Mouse (Mus musculus): ENCODE measurements around the gene Ints3.

The Ints3 gene

DNA sequence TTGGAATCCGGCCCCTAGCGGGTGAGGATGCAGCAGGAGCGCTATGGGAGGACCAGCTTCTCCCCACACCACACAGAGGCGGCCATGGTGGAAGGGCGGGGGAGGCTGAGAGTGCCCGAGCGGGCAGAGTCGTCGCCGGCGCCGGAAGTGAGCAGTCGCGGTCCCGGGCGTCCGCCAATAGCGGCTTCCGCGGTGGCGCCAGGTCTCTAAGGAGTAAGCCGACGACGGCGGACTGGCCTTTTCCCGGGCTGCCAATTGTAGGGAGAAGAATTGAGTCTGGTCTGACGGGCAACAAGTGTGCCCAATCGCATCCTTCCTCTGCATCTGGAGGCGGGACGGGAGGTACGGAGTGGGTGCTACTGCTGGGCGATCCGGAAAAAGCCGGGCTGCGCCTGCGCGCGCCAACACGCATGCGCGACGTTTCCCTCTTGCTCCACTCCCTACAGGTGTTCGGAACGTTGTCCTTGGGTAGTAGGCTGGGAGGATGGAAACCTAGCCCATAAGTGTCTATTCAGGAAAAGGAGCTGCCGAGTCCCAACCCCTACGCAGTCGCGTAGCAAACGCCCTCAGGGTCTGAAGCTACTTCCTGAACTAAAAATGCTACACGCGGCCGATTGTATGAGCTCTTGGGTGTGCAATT, at the start of gene Ints3:
Ints3 (minus strand) TSS at position 242 of the 640 bp plus-strand sequence.
- in situ Hi-C loops (cut with MboI, MseI): no loop called here

DNA sequence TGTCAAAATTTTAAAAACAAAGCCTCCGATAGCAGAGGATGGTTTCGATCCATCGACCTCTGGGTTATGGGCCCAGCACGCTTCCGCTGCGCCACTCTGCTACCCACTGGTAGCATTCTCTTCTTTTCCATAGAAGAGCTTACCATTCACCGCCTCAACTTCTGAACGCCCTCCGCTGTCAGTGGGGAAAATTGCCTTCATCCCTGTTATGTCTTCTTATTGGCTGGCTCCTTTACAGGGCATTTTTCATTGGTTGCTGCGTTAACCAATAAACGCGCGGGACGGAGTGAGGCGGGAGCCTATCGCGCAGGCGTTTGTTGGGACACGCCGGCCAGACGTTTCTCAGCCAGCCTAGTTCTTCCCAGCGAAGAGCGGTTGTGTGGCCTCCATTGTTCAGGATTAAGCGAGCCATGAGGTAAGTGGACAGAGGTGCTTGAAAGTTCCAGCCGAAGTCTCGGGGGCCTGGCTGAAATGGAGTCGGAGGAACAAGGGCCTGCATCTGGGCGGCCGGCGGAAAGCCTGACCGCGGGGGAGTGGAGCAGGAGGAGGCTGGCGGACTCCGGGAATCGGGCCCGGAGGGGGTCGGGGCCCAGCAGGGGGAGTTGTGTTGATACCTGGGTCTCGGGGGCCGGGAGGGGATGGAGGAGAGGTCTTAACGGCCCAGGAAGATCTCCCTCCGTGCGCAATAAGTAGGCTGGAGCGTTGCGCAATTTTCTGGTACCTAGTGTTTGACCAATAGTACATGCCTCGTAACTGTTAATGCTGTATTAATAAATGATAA, 42.6 kb upstream of the Ints3 start, which contains the start of gene Ilf2:
Ilf2 (plus strand) TSS at position 296 of the 781 bp plus-strand sequence.
- in situ Hi-C loops (cut with MboI, MseI): no loop called here

DNA sequence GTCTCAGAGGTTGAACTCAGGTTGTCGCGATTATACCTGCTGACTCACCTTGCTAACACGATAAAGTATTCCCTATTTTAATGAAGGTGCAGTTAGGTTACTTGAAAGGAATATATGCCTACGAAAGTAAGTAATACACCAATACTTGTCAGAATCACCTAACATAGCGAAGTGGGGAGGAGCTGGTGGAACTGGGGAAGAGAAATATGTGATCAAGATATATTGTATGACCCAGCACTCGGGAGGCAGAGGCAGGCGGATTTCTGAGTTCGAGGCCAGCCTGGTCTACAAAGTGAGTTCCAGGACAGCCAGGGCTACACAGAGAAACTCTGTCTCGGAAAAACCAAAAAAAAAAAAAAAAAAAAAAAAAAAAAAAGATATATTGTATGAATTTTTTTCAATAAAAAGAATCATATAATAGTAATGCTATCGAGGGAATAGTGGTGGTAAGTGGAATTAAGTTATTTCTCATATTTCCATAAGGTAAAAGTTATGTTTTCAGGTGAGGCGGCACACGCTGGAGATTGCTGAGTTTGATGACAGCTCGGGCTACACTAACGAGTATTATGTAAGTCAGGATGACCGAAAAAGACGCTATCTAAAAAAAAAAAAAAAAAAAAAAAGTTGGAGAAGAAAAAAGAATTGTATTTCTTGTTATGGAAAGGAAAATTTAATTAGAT, 41.9 kb upstream of the Ints3 start:
- in situ Hi-C loops (cut with MboI, MseI): no loop called here

DNA sequence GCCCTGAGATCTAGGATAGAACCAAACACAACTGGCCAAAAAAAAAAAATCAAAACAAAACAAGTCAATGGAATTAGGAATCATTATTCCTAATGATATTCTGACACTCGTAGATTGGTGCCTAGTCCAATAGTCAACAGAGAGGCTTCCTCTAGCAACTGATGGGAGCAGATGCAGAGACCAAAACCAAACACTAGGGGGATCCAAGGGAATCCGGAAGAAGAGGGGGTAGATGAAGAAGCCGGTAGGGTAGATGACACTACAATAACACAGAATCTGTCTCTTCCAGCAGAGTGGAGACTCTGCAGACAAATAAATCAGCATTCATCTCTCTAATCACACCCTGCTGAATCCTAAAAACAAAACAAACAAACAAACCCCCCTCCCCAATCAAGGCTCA, 38.8 kb upstream of the Ints3 start:
- in situ Hi-C loops (cut with MboI, MseI): no loop called here

DNA sequence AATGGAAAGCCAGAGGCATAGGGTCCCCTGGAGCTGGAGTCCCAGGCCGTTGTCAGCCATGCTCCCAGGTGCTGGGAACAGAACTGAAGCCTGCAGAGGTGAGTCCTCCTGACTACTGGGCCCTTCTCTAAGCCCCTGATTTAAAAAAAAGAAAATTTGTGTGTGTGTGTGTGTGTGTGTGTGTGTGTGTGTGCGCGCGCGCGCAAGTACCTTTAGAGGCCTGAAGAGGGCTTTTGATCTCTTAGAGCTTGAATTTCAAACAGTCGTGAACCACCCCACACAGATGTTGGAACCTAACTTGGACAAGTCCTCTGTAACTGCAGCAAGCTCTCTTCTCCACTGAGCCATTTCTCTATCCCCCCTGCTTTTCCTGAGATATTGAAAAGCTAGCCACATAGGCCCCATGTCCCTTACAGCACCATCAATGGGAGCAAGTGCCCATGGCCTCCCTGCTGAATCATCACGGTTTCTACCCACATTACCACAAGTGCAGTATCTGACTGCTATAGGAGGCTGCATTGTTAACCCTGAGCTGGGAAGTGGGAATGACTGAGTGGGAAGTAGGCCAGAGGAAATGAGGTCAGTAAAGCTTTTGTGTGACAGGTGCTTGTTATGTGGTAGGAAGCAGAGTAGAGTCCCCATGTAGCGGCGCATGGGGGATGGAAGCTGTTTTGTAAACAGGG, 34.3 kb upstream of the Ints3 start:
- in situ Hi-C loops (cut with MboI, MseI): loop anchor here (10.0 kb wide), 1 partner anchor 53 kb away; no protein-coding TSS in a partner anchor

DNA sequence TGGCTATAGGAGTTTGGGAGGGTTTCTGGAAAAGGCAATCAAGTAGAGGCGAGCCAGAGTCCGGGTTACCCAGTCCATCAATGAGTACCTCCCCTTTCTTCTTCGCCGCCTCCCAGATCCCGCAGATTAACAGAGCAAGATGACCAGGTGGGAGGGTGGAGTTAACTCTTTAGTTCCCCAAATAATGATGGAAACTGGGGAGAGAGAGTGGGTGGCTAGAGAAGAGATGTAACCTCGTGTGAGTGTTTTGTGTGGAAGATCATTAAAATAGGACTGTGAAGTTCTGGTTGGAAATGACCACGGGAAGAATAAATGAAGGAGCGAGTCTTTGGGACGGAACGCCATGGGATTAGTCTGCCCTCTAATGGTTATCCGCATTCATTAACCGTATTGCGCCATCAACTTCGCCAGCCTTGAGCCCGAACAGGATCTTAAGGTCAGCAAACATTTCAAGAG, 32.9 kb upstream of the Ints3 start:
- in situ Hi-C loops (cut with MboI, MseI): loop anchor here (10.0 kb wide), 1 partner anchor 52 kb away; no protein-coding TSS in a partner anchor

DNA sequence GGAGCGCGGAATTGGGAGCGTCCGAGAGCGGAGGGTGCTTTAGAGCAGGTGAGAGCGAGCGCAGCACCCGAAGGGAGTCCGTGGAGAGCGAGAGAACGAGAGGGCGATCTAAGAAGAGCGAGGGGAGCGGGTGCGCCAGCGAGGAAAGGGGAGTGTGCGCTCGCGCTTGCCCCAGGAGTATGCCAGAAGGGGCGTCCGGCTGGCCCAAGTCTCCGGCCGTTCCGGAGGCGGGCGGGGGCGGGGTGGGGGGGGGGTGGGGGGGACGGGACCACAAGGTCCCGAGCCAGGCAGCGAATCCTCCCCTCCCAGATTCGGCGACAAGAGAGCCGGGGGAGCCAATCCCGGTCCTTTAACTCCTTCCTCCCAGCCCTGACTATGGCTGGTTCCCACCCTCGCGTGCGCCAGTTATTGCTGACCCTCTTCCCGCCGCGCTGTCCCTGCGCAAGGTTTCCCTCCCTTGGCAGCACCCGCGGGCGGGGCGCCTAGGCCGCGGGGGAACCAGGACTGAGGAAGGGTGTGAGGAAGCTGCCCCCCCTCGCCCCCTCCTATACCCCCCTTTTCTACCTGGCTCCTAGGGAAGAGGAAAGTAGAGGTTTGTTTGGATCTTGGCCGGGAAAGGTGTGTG, 32.4 kb upstream of the Ints3 start, which contains the start of gene Npr1:
Npr1 (minus strand) TSS at position 181 of the 625 bp plus-strand sequence.
- in situ Hi-C loops (cut with MboI, MseI): loop anchor here (10.0 kb wide), 1 partner anchor 51 kb away; no protein-coding TSS in a partner anchor

DNA sequence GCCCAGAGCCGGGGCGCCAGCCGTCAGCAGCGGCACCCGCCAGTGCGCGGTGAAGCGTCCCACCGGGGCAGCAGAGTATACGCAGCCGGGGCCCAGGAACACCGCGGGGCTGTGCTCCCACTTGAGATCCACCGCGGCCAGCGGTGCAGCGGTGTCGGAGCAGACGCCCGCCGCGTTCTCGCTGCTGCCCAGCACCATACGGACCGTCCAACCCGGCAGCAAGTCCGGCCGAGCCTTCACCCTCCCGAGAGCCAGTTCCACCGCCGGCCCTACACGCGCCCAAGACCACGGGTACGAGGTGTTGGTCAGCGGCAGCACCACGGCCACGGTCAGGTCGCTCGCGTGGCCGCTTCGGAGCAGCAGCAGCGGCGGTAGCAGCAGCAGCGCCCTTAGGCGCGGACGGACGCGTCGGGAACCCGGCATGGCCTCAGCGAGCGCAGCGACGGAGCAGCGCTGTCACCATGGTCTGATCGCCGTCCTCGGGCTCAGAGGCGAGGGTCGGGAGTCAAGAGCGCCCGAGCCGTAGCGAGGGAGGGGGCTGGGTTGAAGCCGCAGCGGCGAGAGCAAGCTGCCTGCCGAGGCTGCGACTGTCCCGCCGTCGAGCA, 31.8 kb upstream of the Ints3 start:
- in situ Hi-C loops (cut with MboI, MseI): loop anchor here (10.0 kb wide), 1 partner anchor 50 kb away; no protein-coding TSS in a partner anchor

DNA sequence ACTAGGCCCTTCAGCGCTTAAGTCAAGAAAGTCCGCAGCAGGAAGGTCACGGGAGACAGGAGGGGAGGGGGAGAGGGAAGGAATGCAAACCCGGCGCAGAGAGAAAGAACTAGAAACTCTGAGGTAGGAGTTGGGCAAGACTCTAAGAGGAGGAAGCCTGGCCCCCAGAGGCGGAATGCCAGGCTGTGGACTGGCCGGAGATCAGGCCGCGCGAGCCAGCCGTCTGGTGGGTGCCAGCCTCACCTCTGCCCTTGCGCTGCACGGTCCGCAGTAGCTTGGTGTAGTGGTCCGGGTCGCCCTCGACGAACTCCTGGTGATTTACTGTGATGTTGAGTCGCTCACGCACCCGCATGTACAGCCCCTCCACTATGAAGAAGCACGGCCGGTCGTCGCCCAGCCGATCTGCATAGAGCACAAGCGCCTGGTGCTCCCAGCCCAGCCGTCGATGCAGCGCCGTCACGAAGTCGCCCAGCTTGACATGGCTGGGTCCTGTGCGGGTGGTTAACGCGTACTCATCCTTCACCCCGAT, 31.2 kb upstream of the Ints3 start:
- in situ Hi-C loops (cut with MboI, MseI): loop anchor here (10.0 kb wide), 1 partner anchor 50 kb away; no protein-coding TSS in a partner anchor

DNA sequence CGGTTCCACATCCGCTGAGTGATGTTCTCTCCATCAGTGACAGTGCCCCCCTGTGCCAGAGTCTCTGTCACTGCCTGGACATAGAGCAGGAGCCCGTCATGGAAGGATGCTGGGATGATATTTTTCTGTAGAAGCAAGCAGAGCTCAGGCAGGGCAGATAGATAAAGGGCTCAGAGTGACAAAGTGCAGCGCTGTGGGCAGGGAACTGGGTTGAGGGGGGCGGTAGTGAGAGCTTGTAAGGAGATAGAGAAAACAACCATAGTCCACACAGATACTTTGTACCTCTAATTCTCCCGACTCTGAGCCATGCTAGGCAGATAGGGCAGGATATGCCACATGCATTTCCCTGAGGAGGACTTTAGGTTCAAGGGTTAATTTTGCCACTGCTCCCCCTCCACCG, 29.2 kb upstream of the Ints3 start:
- in situ Hi-C loops (cut with MboI, MseI): loop anchor here (10.0 kb wide), 1 partner anchor 48 kb away; no protein-coding TSS in a partner anchor

DNA sequence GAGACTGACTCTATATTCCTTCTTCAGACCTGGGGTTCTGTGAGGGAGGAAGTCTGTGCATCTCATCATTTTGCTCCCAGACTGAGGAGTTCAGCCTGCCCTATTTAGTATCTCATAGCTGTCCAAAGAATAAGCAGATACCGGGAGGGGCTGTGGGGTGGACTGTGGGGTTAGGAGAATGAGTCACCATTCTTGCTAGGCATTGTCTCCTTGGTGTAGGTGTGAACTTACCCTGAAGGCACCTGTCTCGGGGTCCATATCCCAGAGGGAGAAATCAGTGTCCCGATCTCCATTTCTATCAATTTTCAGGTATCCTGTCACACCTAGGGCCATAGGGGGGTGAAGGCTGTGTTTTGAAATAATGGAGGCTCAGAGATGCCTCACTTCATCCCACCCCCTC, 28.5 kb upstream of the Ints3 start:
- in situ Hi-C loops (cut with MboI, MseI): loop anchor here (10.0 kb wide), 1 partner anchor 47 kb away; no protein-coding TSS in a partner anchor

DNA sequence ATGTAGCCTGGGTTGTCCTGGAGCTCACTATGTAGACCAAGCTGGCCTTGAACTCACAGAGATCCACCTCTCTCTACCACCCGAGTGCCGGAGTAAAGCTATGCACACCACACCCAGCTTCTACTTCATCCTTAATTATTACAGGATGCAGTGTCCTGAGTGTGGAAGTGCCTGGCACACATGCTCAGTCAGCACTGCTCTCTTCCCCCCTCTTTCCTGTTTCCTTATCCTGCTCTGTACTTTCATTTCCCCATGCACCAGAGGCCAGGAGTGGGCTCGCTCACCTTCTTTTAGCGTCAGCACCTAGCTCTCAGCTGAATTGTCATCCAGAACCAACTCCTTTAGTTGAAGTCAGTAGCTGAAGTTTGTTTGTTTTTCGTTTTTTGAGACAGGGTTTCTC, 26.9 kb upstream of the Ints3 start:
- in situ Hi-C loops (cut with MboI, MseI): loop anchor here (10.0 kb wide), 1 partner anchor 46 kb away; no protein-coding TSS in a partner anchor

DNA sequence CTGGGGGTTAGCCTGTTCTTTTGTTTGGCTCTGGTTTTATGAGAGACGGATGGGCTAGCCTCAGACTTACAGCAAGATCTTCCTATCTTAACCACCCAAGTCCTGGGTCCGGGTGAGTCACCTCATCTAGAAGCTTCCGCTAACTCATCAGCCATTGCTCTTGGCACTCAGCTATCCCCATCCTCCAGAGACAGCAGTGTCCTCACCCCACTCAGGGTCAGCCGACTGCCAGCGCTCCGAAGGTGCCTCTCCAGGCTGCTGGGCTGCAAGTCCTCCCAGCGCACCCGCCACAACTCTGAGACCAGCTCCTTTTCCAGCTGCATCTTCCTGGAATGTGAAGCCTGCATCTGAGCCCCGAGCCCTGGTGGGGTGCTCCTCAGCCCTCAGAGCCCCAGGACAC, 26.3 kb upstream of the Ints3 start:
- in situ Hi-C loops (cut with MboI, MseI): loop anchor here (10.0 kb wide), 1 partner anchor 45 kb away; no protein-coding TSS in a partner anchor

DNA sequence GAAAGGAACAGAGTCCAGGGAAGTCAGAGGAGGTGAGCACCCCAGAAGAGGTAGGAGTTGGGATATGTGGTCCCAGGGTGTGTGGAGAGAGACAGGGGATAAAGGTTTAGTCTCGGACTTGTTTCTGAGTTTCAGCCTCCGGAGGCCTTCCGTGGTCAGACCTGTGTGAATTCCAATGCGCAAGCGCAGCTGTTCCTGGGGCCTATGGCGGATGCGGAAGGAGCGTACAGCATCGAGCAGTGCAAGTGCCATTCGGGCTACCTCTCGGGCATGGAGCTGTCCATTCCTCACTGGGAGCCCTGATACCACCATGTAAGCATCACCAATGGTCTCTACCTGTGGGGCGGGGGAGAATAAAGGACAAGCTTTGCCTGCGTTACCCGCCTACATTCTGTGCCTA, 21.5 kb upstream of the Ints3 start:
- in situ Hi-C loops (cut with MboI, MseI): no loop called here

DNA sequence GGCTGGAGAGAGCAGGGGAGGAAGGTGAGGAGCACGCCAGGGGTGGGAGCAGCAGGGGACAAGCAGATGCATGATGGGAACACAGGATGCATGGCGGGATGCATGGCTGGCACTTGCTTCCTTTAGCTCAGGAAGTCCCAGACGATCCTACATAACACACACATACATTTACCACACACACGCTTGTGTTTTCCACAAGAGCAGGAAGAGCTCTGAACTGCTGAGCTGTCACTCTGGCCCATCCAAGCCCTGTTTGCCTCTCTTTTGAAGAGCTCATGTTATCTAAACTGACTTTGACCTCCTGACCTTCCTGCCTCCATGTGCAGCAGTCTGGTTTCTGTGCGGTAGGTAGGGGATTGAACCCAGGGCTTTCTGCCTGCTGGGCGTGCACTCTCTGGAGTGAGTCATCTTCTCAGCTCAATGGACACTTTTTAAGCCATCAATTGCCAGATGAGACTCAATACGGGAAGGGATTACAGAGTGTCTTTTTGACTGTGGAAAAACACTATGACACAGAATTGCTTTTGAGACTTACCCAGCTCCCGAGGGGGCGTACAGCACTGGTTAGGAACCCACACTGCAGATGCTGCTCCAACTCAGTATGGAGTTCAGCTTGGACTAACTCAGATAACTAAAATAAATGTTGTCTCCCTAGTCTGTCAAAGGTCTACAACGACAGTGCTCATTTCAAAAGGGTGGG, 18.1 kb upstream of the Ints3 start:
- in situ Hi-C loops (cut with MboI, MseI): no loop called here

DNA sequence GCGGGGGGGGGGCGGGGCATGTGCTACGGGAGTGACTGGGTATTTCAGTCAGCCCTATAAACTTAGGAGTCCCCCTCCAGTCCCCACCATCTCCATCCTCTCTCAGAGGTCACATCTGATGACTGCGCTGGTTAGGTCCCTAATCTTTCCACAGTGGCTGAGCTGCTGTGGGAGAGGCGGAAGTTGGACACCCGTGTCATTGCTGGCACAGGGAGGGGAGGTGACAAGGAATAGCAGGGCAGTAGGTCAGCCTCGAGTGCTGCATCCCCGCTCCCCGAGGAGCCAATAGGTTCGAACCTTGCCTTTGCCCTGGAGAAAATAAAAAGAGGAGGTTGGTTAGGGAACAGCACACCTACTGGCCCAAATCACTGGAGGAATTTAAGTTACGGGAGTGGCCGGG, 17.5 kb upstream of the Ints3 start:
- in situ Hi-C loops (cut with MboI, MseI): no loop called here

DNA sequence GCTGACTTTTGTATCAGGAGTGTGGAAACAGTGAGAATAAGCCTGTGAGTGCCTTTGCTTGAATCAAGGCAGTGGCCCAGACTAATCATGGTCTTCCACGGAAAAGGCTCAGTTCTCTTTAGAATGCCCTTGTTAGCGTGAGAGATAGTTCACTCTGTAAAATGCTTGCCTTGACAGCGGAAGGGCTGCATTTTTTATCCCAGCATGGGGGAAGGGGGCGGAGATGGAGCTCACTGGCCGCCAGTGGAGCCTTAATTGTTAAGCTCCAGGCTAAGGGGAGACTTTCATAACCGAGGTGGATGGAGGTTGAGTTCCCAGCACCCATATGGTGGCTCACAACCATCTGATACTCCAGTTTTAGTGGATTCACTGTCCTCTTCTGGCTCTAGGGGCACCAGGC, 15.2 kb upstream of the Ints3 start:
- in situ Hi-C loops (cut with MboI, MseI): no loop called here

DNA sequence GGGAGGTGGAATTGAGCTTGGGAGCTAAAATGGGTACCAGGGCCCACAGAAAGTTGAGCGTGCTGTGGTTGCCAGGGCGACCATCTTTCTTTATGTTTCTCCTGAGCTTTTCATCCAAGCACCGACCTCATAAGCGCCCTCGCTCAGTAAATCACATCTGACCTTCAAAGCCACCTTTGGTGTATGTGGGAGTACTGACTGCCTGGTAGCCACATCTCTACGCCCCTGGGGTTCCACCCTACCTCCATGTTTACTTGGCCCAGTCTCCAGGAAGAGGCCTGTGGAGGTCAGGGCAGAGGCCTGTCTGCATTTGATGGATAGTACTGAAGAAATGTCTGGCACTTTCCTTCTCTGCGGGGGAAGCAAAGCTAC, 13.7 kb upstream of the Ints3 start:
- in situ Hi-C loops (cut with MboI, MseI): no loop called here

DNA sequence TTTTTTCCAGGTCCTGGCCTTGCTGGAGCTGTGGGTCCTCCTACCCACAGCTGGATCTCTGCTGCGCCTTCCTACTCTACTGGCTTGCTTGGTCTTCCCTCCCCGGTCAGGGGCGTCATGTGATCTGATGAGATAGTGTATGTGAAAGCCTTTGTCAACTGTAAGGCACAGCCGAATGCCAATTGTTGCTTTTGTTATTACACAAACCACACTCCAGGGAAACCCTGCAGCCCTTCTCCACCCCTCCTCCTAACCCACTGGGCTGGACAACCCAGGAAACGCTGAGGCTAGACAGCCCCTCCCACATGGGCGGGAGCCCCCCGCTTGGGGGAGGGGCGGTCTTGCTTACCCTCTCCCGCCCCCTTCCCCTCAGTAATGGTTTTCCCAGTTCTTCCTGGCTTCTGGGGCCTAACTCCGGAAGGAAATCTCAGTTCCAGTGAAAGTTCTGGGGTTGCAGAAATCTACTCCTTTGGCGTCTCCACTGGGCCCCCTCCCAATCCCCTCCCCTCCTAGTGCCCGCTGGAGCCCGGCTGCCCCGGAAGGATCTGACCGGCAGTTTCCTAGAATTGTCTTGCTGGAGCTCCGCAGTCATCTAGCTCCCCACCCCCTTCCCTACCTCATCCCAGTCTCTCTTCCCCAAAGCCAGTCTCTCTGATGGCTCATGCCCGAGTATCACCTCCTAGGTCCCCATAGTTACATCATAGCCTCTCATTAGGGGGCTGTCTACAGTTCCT, 13.1 kb upstream of the Ints3 start:
- in situ Hi-C loops (cut with MboI, MseI): no loop called here

Data from T-helper 2 cell (primary cell).